Mouse (Mus musculus) embryonic stem cell, embryonic (primary cell): ENCODE measurements at regions not wholly inside any gene's neighbourhood (a gene's known extent, or its start where the extent isn't known, plus 50 kb on each side); places are given as distances from the start of the nearest gene placed in this dataset.

Experiments
- CTCF ChIA-PET, 4 experiments: fragments of 300-600 bp in 2 of 4; fragments of 350-600 bp in 2 of 4; sonication (Branson Sonifier 250); formaldehyde crosslinking; loops; one replicate each; lab custom pipeline; 2022; ENCODE audit warnings: inconsistent platforms in 2 of 4; lab: Charles Lee
- POLR2A ChIA-PET, 4 experiments: fragments of 300-600 bp in 2 of 4; fragments of 350-600 bp in 2 of 4; sonication (Branson Sonifier 250); formaldehyde crosslinking; loops; one replicate each; lab custom pipeline; 2022; ENCODE audit warnings: antibody characterized with exemption in 4 of 4, inconsistent platforms in 1 of 4; lab: Charles Lee

DNA sequence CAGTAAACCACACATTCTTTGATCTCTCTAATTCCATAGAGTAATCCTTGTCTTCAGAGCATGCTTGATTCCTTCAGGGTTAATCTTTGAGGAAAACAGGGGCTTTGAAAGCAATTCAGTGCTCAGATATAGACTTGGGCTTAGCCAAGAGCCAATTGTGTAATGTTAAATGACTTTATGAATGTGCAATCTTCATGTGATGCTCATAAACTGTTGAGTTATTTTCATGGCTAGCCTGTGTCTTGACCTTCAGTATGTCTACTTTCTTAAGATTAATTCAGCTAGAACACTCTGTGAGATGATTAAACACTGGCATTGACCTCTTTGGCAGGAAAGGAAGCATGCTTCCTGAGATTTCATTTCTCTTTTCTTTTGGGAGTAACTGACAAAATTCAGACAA, 147.8 kb downstream of the Gabrg2 start:
- CTCF ChIA-PET: no interaction called here
- POLR2A ChIA-PET: no interaction called here

DNA sequence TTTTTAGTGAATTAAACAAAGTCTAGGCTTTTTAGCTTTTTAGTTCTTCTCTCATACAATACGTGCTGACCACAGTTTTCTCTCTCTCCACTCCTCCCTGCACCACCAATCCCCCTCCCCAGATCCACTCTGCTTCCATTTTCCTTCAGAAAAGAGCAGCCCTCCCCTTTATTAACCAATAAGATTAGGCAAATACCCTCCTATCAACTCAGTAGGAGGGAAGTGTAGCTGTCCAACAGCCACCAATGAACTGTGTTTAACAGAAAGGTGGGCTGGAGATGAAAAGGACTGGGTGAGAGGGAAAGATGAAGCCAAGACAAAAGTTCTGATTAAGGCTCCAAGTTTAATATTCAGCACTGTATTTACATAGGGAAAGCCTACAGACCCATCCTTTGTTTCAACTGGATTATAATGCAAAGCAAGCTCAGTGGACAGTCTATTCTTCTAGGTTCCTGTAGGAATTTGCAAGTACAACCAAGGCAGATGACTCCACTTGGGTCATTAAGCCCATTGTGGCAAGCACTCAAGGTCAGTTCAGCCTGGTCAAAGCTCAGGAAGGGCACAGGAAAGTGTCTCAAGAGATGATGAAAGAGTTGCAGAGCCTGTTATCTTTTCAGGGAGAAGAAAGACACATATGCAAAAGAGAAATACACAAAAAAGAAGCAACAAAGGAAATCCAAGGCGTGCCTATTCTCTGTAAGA, 174.5 kb downstream of the Gabrg2 start:
- ChIA-PET CTCF (no interaction called here), POLR2A (no interaction called here)

DNA sequence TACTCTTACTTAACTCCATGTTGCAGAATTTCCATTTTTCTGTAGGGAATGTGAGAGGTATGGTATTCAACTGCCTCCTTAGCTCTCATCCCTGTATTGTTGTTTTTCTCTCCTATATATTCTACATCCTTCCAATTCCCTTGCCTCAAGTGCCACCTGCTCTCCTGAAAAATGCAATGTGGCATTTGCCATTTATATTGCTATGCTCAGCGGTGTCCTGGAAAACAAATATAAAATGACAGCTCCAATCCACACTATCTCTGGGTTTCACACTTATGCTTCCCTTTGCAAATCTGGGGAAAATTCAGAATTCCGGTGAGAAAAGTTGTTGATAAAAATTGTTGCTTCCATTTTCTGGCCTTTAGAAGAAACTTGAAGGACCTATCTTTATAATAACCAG, 182.6 kb downstream of the Gabrg2 start:
- ChIA-PET CTCF (no interaction called here), POLR2A (no interaction called here)

DNA sequence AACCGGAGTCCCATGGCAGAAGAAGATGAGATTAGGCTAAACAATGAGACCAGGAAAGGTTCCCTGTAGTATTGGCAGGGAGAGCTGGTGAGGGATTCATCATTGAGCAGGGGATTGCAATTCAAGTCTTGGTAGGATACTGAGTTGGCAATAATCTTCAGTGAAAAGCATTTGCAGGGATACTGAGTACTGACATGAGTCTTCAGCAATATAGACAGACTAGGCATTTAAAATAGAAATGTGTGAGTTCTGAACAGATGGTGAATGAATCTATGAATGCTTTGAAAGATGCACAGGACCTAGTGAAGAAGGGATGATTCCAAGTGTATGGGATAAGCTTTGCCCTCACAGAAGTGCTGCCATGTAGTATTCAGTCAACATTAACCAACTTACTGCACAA, 187.7 kb downstream of the Gabrg2 start:
- ChIA-PET CTCF (no interaction called here), POLR2A (no interaction called here)

DNA sequence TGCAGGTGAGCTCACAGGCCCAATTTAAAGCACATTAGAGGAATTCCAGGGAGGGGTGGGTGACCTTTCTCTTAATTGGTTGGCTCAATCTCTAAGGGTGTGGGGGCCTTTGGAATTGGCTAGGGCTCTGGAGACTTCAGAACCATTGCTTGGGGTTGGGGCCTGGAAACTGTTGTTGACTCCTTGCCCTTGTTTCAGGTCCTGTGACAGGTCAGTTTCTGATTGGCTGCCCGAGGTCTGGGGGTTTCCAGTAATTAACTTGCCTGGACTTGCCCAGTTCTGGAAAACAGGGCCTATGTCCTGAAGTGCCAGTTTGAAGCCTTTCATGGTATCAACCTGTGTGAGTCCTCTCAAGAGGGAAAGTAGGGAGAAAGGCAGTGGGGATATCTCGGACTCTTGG, 191.8 kb downstream of the Gabrg2 start:
- ChIA-PET POLR2A (interaction anchor here in 1 of 4 experiments (0.6 kb wide), 1 partner anchor 21 kb away, joined by 3 read pairs; no protein-coding TSS in a partner anchor), CTCF (no interaction called here)

DNA sequence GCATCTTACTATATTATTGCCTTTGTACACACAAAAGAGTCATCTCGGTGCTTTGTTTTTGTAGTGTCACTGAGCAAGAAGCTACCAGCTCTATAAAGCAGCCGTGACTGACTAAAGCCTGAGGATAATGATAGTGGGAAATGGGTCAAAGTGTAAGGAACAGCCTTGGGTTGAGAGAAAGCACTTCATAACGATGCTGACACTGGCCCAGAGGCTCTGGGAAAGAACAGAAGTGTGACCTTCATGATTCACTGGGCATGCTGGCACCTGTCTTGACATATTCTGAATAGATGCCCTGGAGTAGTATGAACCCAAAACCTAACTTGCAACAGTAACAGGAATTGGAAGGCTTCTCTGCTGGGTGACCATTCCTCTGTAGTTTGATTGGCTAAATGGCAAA, 208.5 kb downstream of the Gabrg2 start:
- POLR2A ChIA-PET: interaction anchor here in 1 of 4 experiments (0.6 kb wide), 1 partner anchor 30 kb away, joined by 4 read pairs; no protein-coding TSS in a partner anchor
- CTCF ChIA-PET: no interaction called here
